Mouse (Mus musculus): Measurements from ENCODE around the gene Gss. TPM values are rescaled to one million over a fixed set of nuclear protein-coding genes. Genes with fewer than 3 reads are reported as not detected.
A peak's percentile ranks its signal among the peaks of the same experiment; 100 is the strongest.

Gene Gss
- 18.1 and 22.3 TPM in 2 replicates for polyA plus RNA-seq (2014; fragmentation: Nextera tagmentation; extraction: Ambion mirVana)

DNA sequence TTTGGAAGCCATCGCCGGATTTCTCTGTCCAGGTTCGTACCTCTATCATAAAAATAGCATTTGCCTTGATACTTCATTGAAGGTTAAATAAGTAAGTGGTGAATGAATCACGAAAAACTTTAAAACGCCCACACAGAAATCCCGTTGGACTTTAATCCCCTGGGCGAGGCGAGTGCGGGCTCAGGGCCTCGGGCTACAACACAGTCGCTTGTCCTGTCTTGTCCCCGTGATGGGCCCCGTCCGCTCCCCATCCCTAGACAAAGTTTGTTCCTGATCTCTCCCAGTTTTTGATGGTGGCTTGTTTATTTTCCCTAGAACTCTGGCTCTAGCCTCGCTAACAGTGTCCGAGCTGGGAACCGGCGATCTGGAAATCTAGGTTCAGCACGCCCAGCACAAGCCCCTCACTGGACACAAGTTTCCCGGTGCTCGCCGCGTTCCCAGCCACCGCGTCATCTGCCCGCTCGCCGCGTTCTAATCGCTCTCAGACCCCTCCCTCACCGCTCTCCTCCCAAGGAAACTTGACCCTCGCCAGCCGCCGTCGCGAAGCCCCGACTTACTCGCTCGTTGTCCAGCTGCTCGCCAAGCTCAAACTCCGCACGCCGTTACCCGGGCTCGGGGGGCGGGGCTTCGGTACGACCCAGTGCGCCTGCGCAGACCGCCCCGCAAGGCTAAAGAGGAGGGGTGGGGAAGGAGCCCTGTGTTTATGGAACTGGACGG, at the start of gene Gss:
Gss (minus strand) TSS at position 674 of the 717 bp plus-strand sequence.
- ATAC-seq (replicated peaks; ENCODE audit: low FRiP score) (peak; percentile 94), DNase-seq (ENCODE audit: low spot score) (peak; percentile 100)
- H3K4me2 ChIP-seq (ENCODE audit: low read depth, low read length, severe bottlenecking) = peak within 1 kb of the TSS; percentile 74
- peak within 1 kb of the TSS; percentile 79 for H3K9ac ChIP-seq (ENCODE audit: low read length)
- H3K4me1 ChIP-seq (replicated peaks; ENCODE audit: control insufficient read depth, insufficient read depth, low read length) = no peaks in the 10 kb centered on the region; the same call in 1 of the 2 replicates
- no peaks in the 10 kb centered on the region for H3K36me3 ChIP-seq (ENCODE audit: control insufficient read depth, insufficient read depth, low read length)
- no peaks in the 10 kb centered on the region for H3K27me3 ChIP-seq (ENCODE audit: control insufficient read depth, insufficient read depth, low read length)
- H3K27ac ChIP-seq (ENCODE audit: low read depth, low read length) = peak within 1 kb of the TSS; percentile 65; the same call in 1 of the 2 replicates
- H3K9me3 ChIP-seq (ENCODE audit: control insufficient read depth, low read length) = no peaks in the 10 kb centered on the region
- under 1% methylated on average over 53 of the region's 53 CpGs for WGBS
- H3K4me3 ChIP-seq (ENCODE audit: low read depth, low read length) = peak within 1 kb of the TSS; percentile 54

GRCm38 (mm10) chr2:155641540-155642472, 49.2 kb upstream of the Gss start:
- Histone ChIP-seq H3K4me3 (ENCODE audit: low read depth, low read length) (no peak overlapping the region), H3K4me2 (ENCODE audit: low read depth, low read length, severe bottlenecking) (no peak overlapping the region), H3K9me3 (ENCODE audit: control insufficient read depth, low read length) (no peaks in the 10 kb centered on the region), H3K27me3 (ENCODE audit: control insufficient read depth, insufficient read depth, low read length) (no peaks in the 10 kb centered on the region), H3K4me1 (replicated peaks; ENCODE audit: control insufficient read depth, insufficient read depth, low read length) (no peaks in the 10 kb centered on the region), H3K9ac (ENCODE audit: low read length) (no peak overlapping the region), H3K36me3 (ENCODE audit: control insufficient read depth, insufficient read depth, low read length) (no peaks in the 10 kb centered on the region; the same call in 1 of the 2 replicates), H3K27ac (ENCODE audit: low read depth, low read length) (no peak overlapping the region)
- 89% methylated on average over 18 of the region's 18 CpGs for WGBS
- no peak for DNase-seq (ENCODE audit: low spot score)
- no peak for ATAC-seq (replicated peaks; ENCODE audit: low FRiP score)

GRCm38 (mm10) chr2:155640656-155641055, 48.0 kb upstream of the Gss start:
- DNase-seq (ENCODE audit: low spot score) (no peak), ATAC-seq (replicated peaks; ENCODE audit: low FRiP score) (no peak)
- WGBS = 93% methylated on average over 6 of the region's 6 CpGs

DNA sequence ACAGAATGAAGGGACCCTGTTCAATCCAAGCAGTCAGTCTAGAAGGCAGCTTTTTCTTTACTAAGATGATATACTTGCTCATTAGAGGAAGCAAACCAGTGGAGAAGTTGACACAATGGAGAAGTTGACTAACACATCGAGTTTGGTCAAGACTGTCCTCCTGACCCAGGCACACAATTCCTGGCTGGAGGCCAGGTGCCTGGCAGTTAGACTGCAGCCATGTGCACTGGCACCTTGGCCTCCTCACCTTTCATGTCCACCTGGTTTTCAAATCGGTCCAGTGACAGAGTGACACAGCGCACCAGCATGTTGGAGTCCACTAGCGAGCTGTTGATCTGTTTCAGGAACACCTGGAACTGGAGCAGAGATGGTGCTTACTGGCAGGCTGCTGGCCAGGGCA, 44.8 kb upstream of the Gss start:
- ATAC-seq (replicated peaks; ENCODE audit: low FRiP score) (no peak), DNase-seq (ENCODE audit: low spot score) (no peak)
- H3K9me3 ChIP-seq (ENCODE audit: control insufficient read depth, low read length) = no peaks in the 10 kb centered on the region
- H3K4me1 ChIP-seq (replicated peaks; ENCODE audit: control insufficient read depth, insufficient read depth, low read length) = no peaks in the 10 kb centered on the region
- no peak overlapping the region for H3K27ac ChIP-seq (ENCODE audit: low read depth, low read length)
- no peak overlapping the region for H3K9ac ChIP-seq (ENCODE audit: low read length)
- no peak overlapping the region for H3K4me3 ChIP-seq (ENCODE audit: low read depth, low read length)
- peaks cover 6% of the 10 kb centered on the region for H3K27me3 ChIP-seq (ENCODE audit: control insufficient read depth, insufficient read depth, low read length)
- H3K36me3 ChIP-seq (ENCODE audit: control insufficient read depth, insufficient read depth, low read length) = no peaks in the 10 kb centered on the region; the same call in 1 of the 2 replicates
- H3K4me2 ChIP-seq (ENCODE audit: low read depth, low read length, severe bottlenecking) = no peak overlapping the region
- WGBS = 98% methylated on average over 4 of the region's 4 CpGs

More at GRCm38 (mm10) chr2:155640656-155641055, 48.0 kb upstream of the Gss start:
- Histone ChIP-seq H3K4me3 (ENCODE audit: low read depth, low read length) (no peak overlapping the region), H3K36me3 (ENCODE audit: control insufficient read depth, insufficient read depth, low read length) (no peaks in the 10 kb centered on the region; the same call in 1 of the 2 replicates), H3K27ac (ENCODE audit: low read depth, low read length) (no peak overlapping the region), H3K9me3 (ENCODE audit: control insufficient read depth, low read length) (no peaks in the 10 kb centered on the region), H3K27me3 (ENCODE audit: control insufficient read depth, insufficient read depth, low read length) (no peaks in the 10 kb centered on the region), H3K4me1 (replicated peaks; ENCODE audit: control insufficient read depth, insufficient read depth, low read length) (no peaks in the 10 kb centered on the region), H3K9ac (ENCODE audit: low read length) (no peak overlapping the region), H3K4me2 (ENCODE audit: low read depth, low read length, severe bottlenecking) (no peak overlapping the region)

GRCm38 (mm10) chr2:155636881-155637280, 44.3 kb upstream of the Gss start:
- Histone ChIP-seq H3K4me1 (replicated peaks; ENCODE audit: control insufficient read depth, insufficient read depth, low read length) (no peaks in the 10 kb centered on the region), H3K4me2 (ENCODE audit: low read depth, low read length, severe bottlenecking) (no peak overlapping the region), H3K9ac (ENCODE audit: low read length) (no peak overlapping the region), H3K27me3 (ENCODE audit: control insufficient read depth, insufficient read depth, low read length) (peaks cover 11% of the 10 kb centered on the region), H3K9me3 (ENCODE audit: control insufficient read depth, low read length) (no peaks in the 10 kb centered on the region), H3K36me3 (ENCODE audit: control insufficient read depth, insufficient read depth, low read length) (no peaks in the 10 kb centered on the region; the same call in 1 of the 2 replicates), H3K4me3 (ENCODE audit: low read depth, low read length) (no peak overlapping the region), H3K27ac (ENCODE audit: low read depth, low read length) (no peak overlapping the region)
- DNase-seq (ENCODE audit: low spot score) (no peak), ATAC-seq (replicated peaks; ENCODE audit: low FRiP score) (no peak)

GRCm38 (mm10) chr2:155635961-155636360, 43.4 kb upstream of the Gss start:
- WGBS = 97% methylated on average over 8 of the region's 8 CpGs
- H3K9ac ChIP-seq (ENCODE audit: low read length) = no peak overlapping the region
- no peak overlapping the region for H3K4me2 ChIP-seq (ENCODE audit: low read depth, low read length, severe bottlenecking)
- no peak overlapping the region for H3K27ac ChIP-seq (ENCODE audit: low read depth, low read length)
- H3K9me3 ChIP-seq (ENCODE audit: control insufficient read depth, low read length) = no peaks in the 10 kb centered on the region
- no peaks in the 10 kb centered on the region for H3K4me1 ChIP-seq (replicated peaks; ENCODE audit: control insufficient read depth, insufficient read depth, low read length)
- DNase-seq (ENCODE audit: low spot score) (no peak), ATAC-seq (replicated peaks; ENCODE audit: low FRiP score) (no peak)
- no peaks in the 10 kb centered on the region; the same call in 1 of the 2 replicates for H3K36me3 ChIP-seq (ENCODE audit: control insufficient read depth, insufficient read depth, low read length)
- peaks cover 20% of the 10 kb centered on the region for H3K27me3 ChIP-seq (ENCODE audit: control insufficient read depth, insufficient read depth, low read length)
- H3K4me3 ChIP-seq (ENCODE audit: low read depth, low read length) = no peak overlapping the region

GRCm38 (mm10) chr2:155634562-155634961, 42.0 kb upstream of the Gss start:
- DNase-seq (ENCODE audit: low spot score) = no peak
- peaks cover under 1% of the 10 kb centered on the region; the same call in 1 of the 2 replicates for H3K4me1 ChIP-seq (replicated peaks; ENCODE audit: control insufficient read depth, insufficient read depth, low read length)
- no peak for ATAC-seq (replicated peaks; ENCODE audit: low FRiP score)
- 91% methylated on average over 8 of the region's 8 CpGs for WGBS
- H3K27ac ChIP-seq (ENCODE audit: low read depth, low read length) = no peak overlapping the region
- H3K9me3 ChIP-seq (ENCODE audit: control insufficient read depth, low read length) = no peaks in the 10 kb centered on the region
- H3K9ac ChIP-seq (ENCODE audit: low read length) = no peak overlapping the region
- H3K27me3 ChIP-seq (ENCODE audit: control insufficient read depth, insufficient read depth, low read length) = peaks cover 34% of the 10 kb centered on the region
- H3K4me2 ChIP-seq (ENCODE audit: low read depth, low read length, severe bottlenecking) = no peak overlapping the region
- H3K4me3 ChIP-seq (ENCODE audit: low read depth, low read length) = no peak overlapping the region
- H3K36me3 ChIP-seq (ENCODE audit: control insufficient read depth, insufficient read depth, low read length) = no peaks in the 10 kb centered on the region; the same call in 1 of the 2 replicates

DNA sequence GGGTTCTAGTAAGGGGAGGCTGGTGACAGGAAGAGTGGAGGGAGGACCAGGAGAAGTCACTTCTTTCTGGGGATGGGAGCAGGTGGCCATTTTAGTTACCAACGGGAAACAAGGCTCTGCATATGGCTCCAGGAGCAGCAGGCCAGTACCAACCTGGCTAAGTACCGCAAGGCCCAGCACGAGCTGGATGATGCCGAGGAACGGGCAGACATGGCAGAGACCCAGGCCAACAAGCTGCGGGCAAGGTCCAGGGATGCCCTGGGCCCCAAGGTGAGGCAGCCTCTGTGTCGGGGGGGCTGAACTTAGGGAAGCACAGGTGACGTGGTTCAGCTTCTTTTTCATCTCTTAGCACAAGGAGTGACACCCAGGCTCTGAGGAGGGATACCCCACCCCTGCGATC, 41.1 kb upstream of the Gss start:
- no peak overlapping the region for H3K4me2 ChIP-seq (ENCODE audit: low read depth, low read length, severe bottlenecking)
- DNase-seq (ENCODE audit: low spot score) (no peak), ATAC-seq (replicated peaks; ENCODE audit: low FRiP score) (no peak)
- peaks cover 4% of the 10 kb centered on the region; the same call in 1 of the 2 replicates for H3K4me1 ChIP-seq (replicated peaks; ENCODE audit: control insufficient read depth, insufficient read depth, low read length)
- no peaks in the 10 kb centered on the region; the same call in 1 of the 2 replicates for H3K36me3 ChIP-seq (ENCODE audit: control insufficient read depth, insufficient read depth, low read length)
- no peak overlapping the region for H3K4me3 ChIP-seq (ENCODE audit: low read depth, low read length)
- H3K27me3 ChIP-seq (ENCODE audit: control insufficient read depth, insufficient read depth, low read length) = peaks cover 41% of the 10 kb centered on the region
- H3K9me3 ChIP-seq (ENCODE audit: control insufficient read depth, low read length) = no peaks in the 10 kb centered on the region
- H3K27ac ChIP-seq (ENCODE audit: low read depth, low read length) = no peak overlapping the region
- WGBS = 95% methylated on average over 9 of the region's 9 CpGs
- no peak overlapping the region for H3K9ac ChIP-seq (ENCODE audit: low read length)
